Mouse (Mus musculus) cerebellum, postnatal 25 days (tissue): ENCODE data around the gene Gadl1.
"Not testable (repeated sequence)": the region's sequence is repeated elsewhere in the genome, so short reads cannot be mapped to it uniquely, and the experiment has no call there.

Experiments used
- DNase-seq, 2 experiments: peaks; one replicate each; pipeline ENCODE4 v3.0.0; 2021; ENCODE audit warnings: mixed read lengths in 2 of 2

Gene Gadl1

GRCm38 (mm10) chr9:116032711-116033110, 123.5 kb downstream of the Gadl1 start:
- DNase-seq = no peak

- DNase-seq = no peak
These were observed 129.0 kb downstream of the Gadl1 start for GRCm38 (mm10) chr9:116038275-116038674.

- DNase-seq = no peak
These were observed 130.7 kb downstream of the Gadl1 start for GRCm38 (mm10) chr9:116039981-116040380.

- not testable (repeated sequence) for DNase-seq
These were observed 131.6 kb downstream of the Gadl1 start for GRCm38 (mm10) chr9:116040852-116041251.

GRCm38 (mm10) chr9:116041369-116041768, 132.1 kb downstream of the Gadl1 start:
- DNase-seq = no peak

GRCm38 (mm10) chr9:116041787-116042186, 132.5 kb downstream of the Gadl1 start:
- peak; percentile 87 to 92 for DNase-seq

GRCm38 (mm10) chr9:116049985-116050384, 140.7 kb downstream of the Gadl1 start:
- DNase-seq = no peak

- no peak for DNase-seq
These were observed 144.7 kb downstream of the Gadl1 start for GRCm38 (mm10) chr9:116053976-116054375.

GRCm38 (mm10) chr9:116058475-116058874, 149.2 kb downstream of the Gadl1 start:
- no peak for DNase-seq

GRCm38 (mm10) chr9:116059156-116059555, 149.9 kb downstream of the Gadl1 start:
- DNase-seq = no peak

- DNase-seq = no peak
These were observed 151.4 kb downstream of the Gadl1 start for GRCm38 (mm10) chr9:116060691-116061090.

GRCm38 (mm10) chr9:116064774-116065173, 155.5 kb downstream of the Gadl1 start:
- no peak for DNase-seq

- DNase-seq = not testable (repeated sequence)
These were observed 162.3 kb downstream of the Gadl1 start for GRCm38 (mm10) chr9:116071561-116071960.

GRCm38 (mm10) chr9:116076163-116076562, 166.9 kb downstream of the Gadl1 start:
- DNase-seq = no peak

GRCm38 (mm10) chr9:116076946-116077345, 167.7 kb downstream of the Gadl1 start:
- no peak for DNase-seq

- no peak for DNase-seq
These were observed 168.2 kb downstream of the Gadl1 start for GRCm38 (mm10) chr9:116077419-116077818.

- DNase-seq = no peak
These were observed 172.5 kb downstream of the Gadl1 start for GRCm38 (mm10) chr9:116081781-116082180.

GRCm38 (mm10) chr9:116083300-116083699, 174.0 kb downstream of the Gadl1 start:
- DNase-seq = no peak

- DNase-seq = no peak
These were observed 174.6 kb downstream of the Gadl1 start for GRCm38 (mm10) chr9:116083726-116084323.

GRCm38 (mm10) chr9:116084324-116084931, 175.2 kb downstream of the Gadl1 start:
- DNase-seq = no peak

GRCm38 (mm10) chr9:116085999-116086398, 176.7 kb downstream of the Gadl1 start:
- DNase-seq = no peak

GRCm38 (mm10) chr9:116087263-116087662, 178.0 kb downstream of the Gadl1 start:
- DNase-seq = no peak

- DNase-seq = peak; percentile 12 to 55
These were observed 178.6 kb downstream of the Gadl1 start for GRCm38 (mm10) chr9:116087880-116088279.

GRCm38 (mm10) chr9:116088912-116089311, 179.7 kb downstream of the Gadl1 start:
- DNase-seq = peak in 1 of 2 experiments; percentile 11

- DNase-seq = no peak
These were observed 181.0 kb downstream of the Gadl1 start for GRCm38 (mm10) chr9:116090296-116090695.
